Mouse (Mus musculus): ENCODE data around the gene Fam45a. TPM values are rescaled to one million over a fixed set of nuclear protein-coding genes. Genes with fewer than 3 reads are reported as not detected.

Fam45a gene
- 21.8 to 36.8 TPM (median 29.9 TPM) in 4 replicates for total RNA-seq (2023; ENCODE audit: inconsistent age)

DNA sequence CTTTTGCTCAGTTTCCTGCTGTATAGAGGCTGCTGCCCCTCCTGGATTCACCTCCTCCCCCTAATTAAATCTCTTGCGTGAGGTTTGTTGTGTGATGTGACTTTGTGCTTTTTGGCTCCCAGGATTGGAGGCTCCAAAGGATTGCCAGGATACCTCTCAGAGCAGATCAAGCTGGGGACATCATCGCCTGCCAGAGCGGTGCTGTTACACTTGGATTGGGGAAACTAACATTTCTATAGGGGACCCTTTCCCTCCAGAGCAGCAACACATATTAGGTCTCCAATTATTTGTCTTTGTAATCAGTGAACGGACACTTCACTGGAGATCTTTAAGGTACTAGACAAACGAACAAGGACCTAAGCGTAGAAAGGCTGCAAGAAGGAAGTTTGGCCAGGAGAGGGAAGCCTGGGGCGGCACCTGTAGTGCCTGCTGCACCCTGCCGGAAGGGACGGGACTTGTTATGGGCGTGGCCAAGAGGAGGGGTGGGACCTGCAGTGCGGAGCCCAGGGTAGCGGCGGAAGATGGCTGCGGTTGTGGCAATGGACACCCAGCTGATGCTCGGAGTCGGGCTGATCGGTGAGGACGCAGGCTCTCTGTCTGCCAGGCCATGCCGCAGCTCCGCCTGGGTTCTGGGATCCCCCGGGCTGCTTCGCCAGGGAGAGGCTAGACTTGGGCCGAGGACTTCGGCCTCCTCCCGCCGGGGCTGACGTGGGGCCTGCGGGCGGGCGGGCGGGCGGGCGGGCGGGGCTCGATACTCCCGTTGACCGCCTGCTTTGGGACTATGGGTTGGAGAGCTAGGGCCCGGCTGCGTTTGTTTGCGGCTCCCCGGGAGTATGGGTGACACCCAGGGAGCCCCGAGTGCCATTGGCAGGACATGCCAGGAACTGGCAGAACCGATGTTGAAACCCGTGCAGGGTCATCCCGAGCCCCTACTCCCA lies at the start of gene Fam45a:
Gene Fam45a (plus strand): TSS at position 488 of the 938 bp plus-strand sequence.

DNA sequence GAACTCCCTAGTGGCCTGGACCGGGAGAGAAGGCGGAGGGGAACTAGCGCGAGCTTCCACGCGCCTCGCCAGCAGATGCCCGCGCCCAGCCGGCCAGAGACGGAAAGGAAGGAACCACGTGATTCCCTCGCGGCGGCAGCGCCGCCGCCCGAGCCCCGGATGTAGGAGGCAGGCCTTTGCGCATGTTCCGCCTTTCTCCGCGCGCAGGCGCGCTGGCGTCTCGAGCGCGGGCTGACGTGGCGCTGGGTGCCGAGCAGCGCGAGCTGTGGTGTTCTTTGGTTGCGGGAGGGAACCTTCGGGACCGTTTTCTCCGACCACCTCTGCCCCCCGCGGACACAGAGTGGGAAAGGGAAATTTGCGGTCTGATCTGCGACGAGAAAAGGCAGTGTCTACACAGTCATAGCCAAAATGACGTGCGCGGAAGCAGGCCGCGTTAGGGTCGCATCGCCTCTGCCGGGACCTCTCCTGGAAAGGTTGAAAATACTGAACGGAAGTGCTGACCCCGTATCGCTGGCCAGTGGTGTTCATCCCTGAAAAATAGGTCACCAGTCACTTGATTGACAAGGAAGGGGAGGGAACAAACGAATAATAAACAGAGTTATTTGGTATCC lies 20.7 kb upstream of the Fam45a start, which contains the start of gene Eif3a:
Gene Eif3a (minus strand): TSS at position 108 of the 611 bp plus-strand sequence.

DNA sequence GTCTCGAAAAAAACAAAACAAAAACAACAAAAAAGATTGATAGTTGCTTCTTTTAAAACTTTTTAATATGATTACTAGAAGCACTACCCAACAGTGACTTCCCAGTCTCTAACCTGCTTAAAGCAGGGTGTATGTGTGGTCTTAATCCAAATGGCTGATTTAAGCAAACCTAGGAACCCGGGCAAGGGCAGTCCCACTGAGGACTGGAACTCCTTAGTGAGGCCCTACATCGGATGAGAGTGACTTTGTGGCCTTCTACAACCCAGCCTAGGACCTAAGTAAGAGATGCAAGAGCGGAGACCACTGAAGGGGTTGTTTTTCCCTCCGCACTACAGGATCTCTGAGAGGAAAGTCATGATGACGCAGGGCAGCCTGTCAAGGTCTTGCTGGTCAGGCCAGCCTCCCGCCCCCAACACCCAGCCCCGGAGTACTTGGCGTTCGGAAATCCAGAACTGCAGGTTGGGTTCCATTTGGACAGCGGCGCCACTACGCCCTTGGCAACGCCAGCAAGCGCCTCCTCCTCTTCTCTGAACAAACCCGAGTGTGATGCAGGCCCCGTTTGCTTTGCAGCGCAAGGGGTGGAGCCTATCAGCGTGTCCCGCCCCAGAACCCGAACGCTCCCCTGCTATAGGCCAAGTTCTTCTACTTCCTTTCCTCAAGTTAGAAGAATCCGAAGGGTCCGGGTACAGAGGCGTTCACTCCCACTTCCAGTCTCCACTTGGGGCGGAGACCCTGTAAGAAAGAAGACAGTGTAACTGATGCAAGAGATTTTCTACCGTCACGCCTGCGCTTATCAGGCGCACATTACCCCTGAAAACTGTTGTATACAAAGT lies 49.7 kb downstream of the Fam45a start, which contains the start of gene Sfxn4:
Gene Sfxn4 (minus strand): TSS at position 612 of the 833 bp plus-strand sequence.

DNA sequence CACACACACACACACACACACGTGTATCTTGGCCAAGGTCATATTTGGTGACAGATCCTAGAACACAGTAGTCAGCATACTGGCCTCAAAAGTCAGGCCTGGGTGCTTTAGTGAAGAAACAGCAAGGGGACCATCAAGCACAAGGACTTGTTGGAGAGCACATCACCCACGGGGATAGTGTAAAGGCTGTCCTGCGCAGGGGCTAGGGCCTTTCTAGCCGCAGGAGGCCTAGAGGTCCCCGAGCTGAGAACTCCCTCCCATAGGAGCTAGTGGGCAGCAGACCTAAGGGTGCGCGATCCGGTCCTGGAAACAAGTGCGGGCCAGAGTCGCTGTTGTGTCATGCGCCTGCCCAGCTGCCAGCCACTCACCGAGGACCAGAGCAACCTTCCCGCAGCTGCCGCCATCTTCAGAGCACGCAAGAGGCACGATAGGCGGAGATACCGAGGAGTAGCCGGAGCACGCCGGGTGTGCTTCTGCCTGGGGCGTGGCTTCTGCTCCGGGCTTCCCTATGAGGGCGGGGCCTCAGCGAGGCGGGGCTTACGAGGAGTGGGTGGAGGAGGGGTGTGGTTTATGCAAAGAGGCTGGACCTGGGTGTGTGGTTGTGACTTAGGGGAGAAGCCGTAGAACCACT lies 62.8 kb downstream of the Fam45a start, which contains the start of gene Prdx3:
Gene Prdx3 (minus strand): TSS at position 493 of the 631 bp plus-strand sequence.

Other genes starting within 250 kb of the Fam45a start
- gene Cacul1, start 230.6 kb upstream of the Fam45a start, total RNA-seq (2023; ENCODE audit: inconsistent age): 62.7 to 75.3 TPM (median 67.2 TPM) in 4 replicates
- gene Nanos1, start 55.6 kb upstream of the Fam45a start, total RNA-seq (2023; ENCODE audit: inconsistent age): 2.6 to 4.3 TPM (median 2.9 TPM) in 4 replicates
- 247 to 255 TPM (median 251 TPM) in 4 replicates for gene Eif3a, start 20.9 kb upstream of the Fam45a start, total RNA-seq (2023; ENCODE audit: inconsistent age)
- 5.3 to 7.2 TPM (median 6.2 TPM) in 4 replicates for gene Sfxn4, start 49.9 kb downstream of the Fam45a start, total RNA-seq (2023; ENCODE audit: inconsistent age)
- 47.4 to 56.7 TPM (median 51.8 TPM) in 4 replicates for gene Prdx3, start 63.0 kb downstream of the Fam45a start, total RNA-seq (2023; ENCODE audit: inconsistent age)
- 5.7 to 10.4 TPM (median 7.3 TPM) in 4 replicates for gene Grk5, start 78.2 kb downstream of the Fam45a start, total RNA-seq (2023; ENCODE audit: inconsistent age)